Mouse (Mus musculus) kidney, embryonic 15.5 days (tissue): ENCODE data around the gene Alg5. TPM values are rescaled to one million over a fixed set of nuclear protein-coding genes. Genes with fewer than 3 reads are reported as not detected.

Experiments
- polyA plus RNA-seq: library from polyadenylated mRNA; unstranded; fragments of >200 nt; fragmentation: Nextera tagmentation; extraction: Ambion mirVana; gene quantifications from 2 replicates; pipeline ENCODE4 v1.2.1, GENCODE M21; 2015

The Alg5 gene
- polyA plus RNA-seq, 1 experiment from 2014 or later: 59.7 TPM

Other genes with a start within 250 kb of the Alg5 start
- gene Supt20, start 42.7 kb upstream of the Alg5 start, polyA plus RNA-seq: 109 and 115 TPM in 2 replicates
- 1.5 TPM in 1 of 2 replicates, not detected in the other for gene Gm21958, start 21.2 kb upstream of the Alg5 start, polyA plus RNA-seq
- gene Exosc8, start 146 bp upstream of the Alg5 start, polyA plus RNA-seq: 142 and 144 TPM in 2 replicates
- 1.4 and 1.5 TPM in 2 replicates for gene Smad9, start 20.0 kb downstream of the Alg5 start, polyA plus RNA-seq
- gene Rfxap, start 72.3 kb downstream of the Alg5 start, polyA plus RNA-seq: 32.5 and 36.1 TPM in 2 replicates
- 0.12 TPM in 1 of 2 replicates, not detected in the other for gene Sertm1, start 180.3 kb downstream of the Alg5 start, polyA plus RNA-seq